Mouse (Mus musculus): ENCODE data around the gene Chd1. TPM values are rescaled to one million over a fixed set of nuclear protein-coding genes. Genes with fewer than 3 reads are reported as not detected.
"Not testable (repeated sequence)": the region's sequence is repeated elsewhere in the genome, so short reads cannot be mapped to it uniquely, and the experiment has no call there.

Chd1 gene
- total RNA-seq, 2 experiments from 2014 or later: 22.6 to 27.3 TPM

- DNase-seq (ENCODE audit: low spot score in 2 of 2): peak in 1 of 2 experiments; percentile 16
Measured at GRCm38 (mm10) chr17:15723866-15724475, 19.2 kb downstream of the Chd1 start.

DNA sequence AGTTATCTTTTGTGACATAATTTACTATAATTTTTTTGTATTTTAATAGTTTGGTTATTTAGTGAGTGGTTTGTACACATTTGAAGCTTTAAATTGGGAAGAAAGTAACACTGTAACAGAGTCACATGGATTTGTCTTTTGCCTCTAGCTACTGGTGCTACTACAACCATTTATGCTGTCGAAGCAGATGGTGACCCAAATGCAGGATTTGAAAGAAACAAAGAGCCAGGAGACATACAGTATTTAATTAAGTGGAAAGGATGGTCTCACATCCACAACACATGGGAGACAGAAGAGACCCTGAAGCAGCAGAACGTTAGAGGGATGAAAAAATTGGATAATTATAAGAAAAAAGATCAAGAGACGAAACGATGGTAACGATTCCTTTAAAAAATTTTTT, 26.9 kb downstream of the Chd1 start:
- DNase-seq (ENCODE audit: low spot score in 2 of 2): no peak

DNA sequence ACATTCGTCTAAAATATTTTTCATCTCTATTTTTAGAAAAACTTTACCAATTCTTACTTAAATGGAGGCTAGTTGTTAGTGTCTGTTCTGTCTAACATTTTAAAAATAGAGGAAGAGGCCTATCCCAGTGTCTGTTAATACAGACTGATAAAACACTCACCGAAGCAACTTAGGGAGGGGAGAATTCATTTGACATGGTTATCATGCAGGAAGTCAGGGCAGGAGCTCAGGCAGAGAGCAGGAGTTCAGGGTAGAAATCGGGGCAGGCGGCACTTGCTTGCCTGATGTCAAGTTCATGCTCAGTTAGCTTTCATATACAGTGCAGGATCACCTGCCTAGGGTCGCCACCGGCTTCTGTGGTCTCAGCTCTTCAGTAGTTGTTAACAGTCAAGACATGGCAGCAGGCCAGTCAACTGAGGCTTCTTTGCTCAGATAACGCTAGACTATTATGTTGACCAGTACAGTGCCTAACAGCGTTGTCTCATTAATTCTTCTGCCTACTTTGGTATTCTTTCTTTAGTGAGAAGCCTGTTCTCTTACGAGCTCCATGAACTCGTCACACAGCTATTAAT, 32.7 kb downstream of the Chd1 start:
- no peak for DNase-seq (ENCODE audit: low spot score in 2 of 2)

GRCm38 (mm10) chr17:15741836-15742235, 37.1 kb downstream of the Chd1 start:
- no peak for DNase-seq (ENCODE audit: low spot score in 2 of 2)

- no peak for DNase-seq (ENCODE audit: low spot score in 2 of 2)
Measured at GRCm38 (mm10) chr17:15742953-15743352, 38.2 kb downstream of the Chd1 start.

DNA sequence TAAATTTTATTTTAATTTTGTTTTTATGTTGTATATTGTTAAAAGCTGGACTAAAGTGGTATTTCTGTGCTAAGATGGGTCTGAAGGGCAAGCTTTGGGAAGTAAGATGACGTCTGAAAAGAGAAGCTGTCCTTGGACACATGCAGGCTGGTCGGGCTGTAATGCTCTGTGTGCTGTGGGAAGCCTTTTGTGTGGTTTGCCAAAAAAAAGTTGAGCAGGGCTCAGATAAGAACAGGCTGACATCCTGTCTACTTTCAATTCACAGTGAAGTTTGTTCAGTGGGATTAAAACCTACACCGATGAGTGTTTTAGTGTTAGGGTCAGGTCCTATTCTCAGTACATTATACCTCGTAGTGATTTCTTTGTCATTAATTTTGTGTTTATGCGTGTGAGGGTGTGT, 38.6 kb downstream of the Chd1 start:
- no peak for DNase-seq (ENCODE audit: low spot score in 2 of 2)

DNA sequence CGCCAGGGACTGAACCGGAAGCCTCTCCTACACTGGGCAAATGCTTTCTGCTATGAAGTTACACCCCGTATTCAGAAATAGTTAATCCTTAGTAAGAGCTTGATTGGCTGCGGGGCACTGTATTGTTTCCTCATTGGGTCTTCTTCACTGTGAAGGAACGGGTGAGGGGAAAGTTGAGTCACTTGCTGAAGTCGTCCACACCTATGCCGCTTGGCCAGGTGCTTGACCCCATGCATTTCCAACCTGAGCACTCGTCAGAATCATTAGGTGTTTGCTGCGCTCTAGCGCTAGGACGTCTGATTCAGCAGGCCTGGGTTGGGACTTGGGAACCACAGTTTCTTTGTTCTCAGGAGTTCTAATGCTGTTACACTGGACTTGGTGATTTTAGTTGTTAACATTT, 41.9 kb downstream of the Chd1 start:
- DNase-seq (ENCODE audit: low spot score in 2 of 2): no peak

GRCm38 (mm10) chr17:15748022-15748421, 43.3 kb downstream of the Chd1 start:
- no peak for DNase-seq (ENCODE audit: low spot score in 2 of 2)

GRCm38 (mm10) chr17:15751264-15751663, 46.5 kb downstream of the Chd1 start:
- not testable (repeated sequence) for DNase-seq (ENCODE audit: low spot score in 2 of 2)

DNA sequence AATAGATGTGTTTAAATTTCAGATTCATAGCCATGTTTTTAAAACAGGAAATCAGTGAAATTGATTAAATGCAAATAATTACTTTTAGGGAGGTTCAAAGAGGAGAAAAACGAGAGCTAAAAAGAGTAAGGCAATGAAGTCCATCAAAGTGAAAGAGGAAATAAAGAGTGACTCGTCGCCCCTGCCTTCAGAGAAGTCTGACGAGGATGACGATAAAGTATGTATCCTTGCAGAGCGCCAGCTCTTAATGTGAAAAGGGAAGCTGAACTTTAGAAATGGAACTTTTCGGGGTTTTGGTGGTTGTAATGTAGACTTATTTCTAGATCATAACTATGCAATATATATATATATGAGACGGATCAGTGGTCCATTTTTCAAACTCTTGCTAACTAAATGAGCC, 56.4 kb downstream of the Chd1 start:
- no peak for DNase-seq (ENCODE audit: low spot score in 2 of 2)

GRCm38 (mm10) chr17:15769081-15769724, 64.4 kb downstream of the Chd1 start:
- no peak for DNase-seq (ENCODE audit: low spot score in 2 of 2)

GRCm38 (mm10) chr17:15773956-15774355, 69.2 kb downstream of the Chd1 start:
- no peak for DNase-seq (ENCODE audit: low spot score in 2 of 2)

DNA sequence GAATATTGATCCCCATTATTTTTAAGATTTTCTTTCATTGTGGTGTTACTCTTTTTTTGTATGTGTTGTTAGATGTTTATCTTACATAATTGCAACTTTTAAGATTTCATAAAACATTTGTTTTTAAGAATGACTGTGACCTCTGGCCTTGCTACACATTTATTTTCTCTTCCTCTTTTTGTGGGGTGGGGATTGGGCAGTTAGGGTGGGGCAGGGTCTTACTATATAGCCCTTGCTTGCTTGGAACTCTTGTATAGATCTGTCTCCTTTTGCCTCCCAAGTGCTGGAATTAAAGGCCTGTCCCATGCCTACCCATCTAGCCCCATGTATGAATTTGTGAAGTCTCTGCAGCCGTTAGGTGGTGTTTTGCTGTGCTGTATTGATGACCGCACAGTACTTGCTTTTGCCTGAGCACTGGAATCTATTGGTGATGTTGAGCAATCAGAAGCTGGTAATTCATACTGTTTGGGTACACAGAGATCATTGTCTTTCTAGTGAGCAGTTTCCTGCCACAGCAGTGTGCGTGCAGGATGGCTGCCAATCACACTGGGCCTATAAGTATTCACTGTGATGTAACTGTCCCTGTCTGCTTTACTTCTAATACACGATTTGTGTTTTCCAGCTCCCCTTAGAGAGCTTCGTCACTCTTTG, 69.9 kb downstream of the Chd1 start:
- DNase-seq (ENCODE audit: low spot score in 2 of 2): no peak

DNA sequence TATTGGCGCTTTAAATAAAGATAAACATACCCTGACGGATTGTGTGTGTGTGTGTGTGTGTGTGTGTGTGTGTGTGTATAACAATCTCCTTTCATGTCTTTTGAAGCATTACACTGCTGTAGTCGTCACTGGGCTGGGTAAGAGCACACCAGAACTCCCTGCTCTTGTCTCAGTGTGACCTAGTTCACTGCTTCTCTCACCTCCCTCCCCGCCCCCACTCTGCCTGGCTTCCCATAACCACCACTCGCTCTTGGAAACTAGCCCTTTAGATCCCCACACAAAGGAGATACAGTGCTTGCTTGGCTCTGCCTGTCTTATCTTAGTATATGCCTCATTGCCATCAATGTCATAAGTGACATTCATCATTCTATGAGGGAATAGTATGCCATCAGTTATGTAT, 71.6 kb downstream of the Chd1 start:
- no peak for DNase-seq (ENCODE audit: low spot score in 2 of 2)

GRCm38 (mm10) chr17:15777979-15778378, 73.2 kb downstream of the Chd1 start:
- no peak for DNase-seq (ENCODE audit: low spot score in 2 of 2)

DNA sequence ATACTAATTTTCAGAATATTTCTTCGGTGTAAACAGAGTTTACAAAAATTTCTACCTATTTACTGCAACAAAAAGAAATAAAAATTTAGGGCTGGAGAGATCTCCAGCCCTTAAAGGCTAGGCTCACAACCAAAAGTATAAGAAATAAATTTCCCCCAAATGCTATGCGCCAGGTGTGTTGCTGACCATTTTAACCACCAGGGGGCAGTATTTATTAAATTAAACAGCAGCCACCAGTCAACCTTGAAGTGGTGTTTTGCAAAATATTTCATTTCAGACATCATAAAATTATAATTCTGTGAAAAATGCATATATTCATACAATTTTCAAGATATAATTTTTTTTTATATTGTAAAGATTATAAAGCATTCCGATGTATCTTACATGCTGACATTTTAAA, 82.3 kb downstream of the Chd1 start:
- no peak for DNase-seq (ENCODE audit: low spot score in 2 of 2)

DNA sequence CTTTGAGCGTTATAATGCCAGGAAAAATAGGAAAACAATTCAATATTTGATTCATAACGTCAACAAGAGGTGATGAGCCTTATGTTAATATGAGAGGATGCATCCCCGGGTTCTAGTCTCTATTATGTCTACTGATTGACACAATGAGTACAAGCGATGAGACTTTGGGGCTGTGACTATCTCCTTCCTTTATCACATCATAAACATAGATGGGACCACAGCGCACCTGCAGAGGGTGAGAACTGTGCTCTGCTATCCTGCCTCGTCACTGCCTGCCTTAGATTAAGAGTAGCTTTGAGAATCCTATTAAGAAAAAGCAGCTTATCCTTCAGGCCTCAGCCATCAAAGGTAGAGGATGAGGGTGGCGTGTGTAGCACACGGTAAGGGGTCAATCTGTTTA, 85.9 kb downstream of the Chd1 start:
- no peak for DNase-seq (ENCODE audit: low spot score in 2 of 2)

DNA sequence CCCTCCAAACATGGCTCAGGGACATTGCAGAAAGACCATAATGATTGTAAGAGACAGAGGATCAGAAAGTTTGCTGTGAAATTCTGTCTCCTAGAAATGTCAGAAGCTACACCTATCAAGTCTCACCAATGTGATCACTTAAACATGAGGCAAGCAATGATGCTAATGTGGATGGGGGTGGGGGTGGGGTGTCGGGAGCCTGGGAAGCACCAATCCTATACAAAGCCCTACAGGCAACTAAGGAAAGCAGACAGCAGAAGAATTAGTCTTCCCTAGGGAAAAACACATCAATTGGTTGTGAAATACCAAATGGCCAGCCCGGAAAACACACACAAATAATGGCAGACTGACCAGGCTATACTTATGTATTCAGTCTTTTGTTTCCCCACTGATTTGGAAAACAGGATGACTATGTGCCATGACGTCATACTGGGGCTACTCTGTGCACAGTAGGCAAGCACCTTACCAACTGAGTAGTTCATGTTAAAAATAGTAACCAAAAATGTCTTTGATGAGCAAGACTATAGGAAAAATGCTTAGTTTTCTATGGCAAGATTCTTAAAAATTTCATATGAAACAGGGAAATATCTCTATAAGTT, 94.5 kb downstream of the Chd1 start:
- no peak for DNase-seq (ENCODE audit: low spot score in 2 of 2)

GRCm38 (mm10) chr17:15804008-15804812, 99.4 kb downstream of the Chd1 start:
- DNase-seq (ENCODE audit: low spot score in 2 of 2): no peak

- DNase-seq (ENCODE audit: low spot score in 2 of 2): peak; percentile 27 to 63
Measured at GRCm38 (mm10) chr17:15807295-15807984, 102.7 kb downstream of the Chd1 start.

Measured in gastrocnemius, postnatal 4 days (tissue).